Mouse (Mus musculus) megakaryocyte, embryonic 14.5 days (primary cell): ENCODE results near the gene Pax4. TPM values are rescaled to one million over a fixed set of nuclear protein-coding genes. Genes with fewer than 3 reads are reported as not detected.
A peak's percentile ranks its signal among the peaks of the same experiment; 100 is the strongest.

Experiments used
- H3K27me3 ChIP-seq: replicated peaks from 2 replicates; pipeline ENCODE3; 2012; ENCODE audit warnings: inconsistent platforms
- H3K36me3 ChIP-seq: replicated peaks from 2 replicates; pipeline ENCODE3; 2012; ENCODE audit warnings: low read length, inconsistent platforms, mixed read lengths
- H3K4me1 ChIP-seq: 2 replicates; pipeline ENCODE4 v1.6.1; 2012; ENCODE audit warnings: inconsistent platforms
- H3K4me3 ChIP-seq: replicated peaks from 2 replicates; pipeline ENCODE3; 2012; ENCODE audit warnings: moderate library complexity, mild to moderate bottlenecking, inconsistent platforms
- H3K9me3 ChIP-seq: 2 replicates; pipeline ENCODE4 v1.6.1; 2012; ENCODE audit warnings: inconsistent platforms
- FLI1 ChIP-seq: IDR thresholded peaks from 2 replicates; pipeline ENCODE4 v1.6.1; 2012; ENCODE audit warnings: low read length, inconsistent platforms, mixed read lengths
- GATA1 ChIP-seq: IDR thresholded peaks from 3 replicates; pipeline ENCODE4 v1.6.1; 2012; ENCODE audit warnings: mixed read lengths, low read length, inconsistent platforms, borderline replicate concordance
- polyA plus RNA-seq: library from polyadenylated mRNA; stranded (reverse); fragments of >175 nt; gene quantifications from 2 replicates; pipeline ENCODE4 v1.2.3, GENCODE M21; 2012; ENCODE audit warnings: low replicate concordance; ENCODE audit not compliant: insufficient read depth

Gene Pax4
- polyA plus RNA-seq, 1 experiment: not detected

DNA sequence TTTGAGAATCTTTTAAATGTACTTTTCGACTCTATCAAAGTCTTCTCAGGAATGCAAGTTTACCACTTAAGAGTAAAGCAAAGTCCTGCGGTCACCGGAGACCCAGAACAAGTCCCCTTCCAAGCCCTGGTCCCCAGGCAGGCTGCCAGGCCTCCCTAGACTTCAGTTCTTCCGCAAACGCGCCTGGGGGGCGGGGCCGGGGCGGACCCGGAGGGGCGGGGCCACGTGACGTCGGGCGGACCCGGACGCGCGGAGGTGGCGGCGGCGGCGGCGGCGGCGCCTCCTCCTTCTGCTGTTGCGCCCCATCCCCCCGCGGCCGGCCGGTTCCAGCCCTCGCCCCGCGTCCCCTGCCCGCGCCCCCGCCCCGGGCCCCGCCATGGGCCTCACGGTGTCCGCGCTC lies 25.8 kb downstream of the Pax4 start, which contains the start of gene Arf5:
TSS of gene Arf5 (plus strand) at position 248 of the 400 bp plus-strand sequence.
- TF ChIP-seq GATA1: no peak
- no peak for TF ChIP-seq FLI1
- peaks cover 75% of the 10 kb centered on the region for H3K4me1 ChIP-seq
- peak within 1 kb of the TSS; percentile 98 for H3K4me3 ChIP-seq
- H3K9me3 ChIP-seq: no peaks in the 10 kb centered on the region
- H3K36me3 ChIP-seq: peaks cover 60% of the 10 kb centered on the region
- H3K27me3 ChIP-seq: no peaks in the 10 kb centered on the region

DNA sequence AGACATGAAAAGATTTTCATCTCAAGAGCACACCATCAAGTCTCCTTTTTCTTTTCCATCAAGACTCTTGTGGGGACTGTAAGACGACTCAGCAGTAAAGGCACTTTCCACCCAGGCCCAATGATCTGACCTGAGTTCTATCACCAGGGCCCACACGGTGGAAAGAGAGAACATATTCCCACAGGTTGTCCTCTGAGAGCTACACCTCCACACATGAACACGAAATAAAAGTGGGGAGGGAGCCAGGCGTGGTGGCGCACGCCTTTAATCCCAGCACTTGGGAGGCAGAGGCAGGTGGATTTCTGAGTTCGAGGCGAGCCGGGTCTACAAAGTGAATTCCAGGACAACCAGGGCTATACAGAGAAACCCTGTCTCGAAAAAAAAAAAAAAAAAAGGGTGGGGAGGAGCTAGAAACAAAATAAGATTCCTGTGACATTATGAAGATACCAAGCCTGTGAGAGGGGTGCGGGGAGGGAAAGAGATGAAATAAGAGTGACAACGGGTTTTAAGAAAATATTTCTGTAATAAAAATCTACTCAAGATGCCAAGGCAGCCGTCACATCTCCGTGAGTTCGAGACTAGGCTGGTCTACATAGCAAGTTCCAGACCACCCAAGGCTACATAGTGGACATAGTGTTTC lies 26.4 kb downstream of the Pax4 start:
- Histone ChIP-seq H3K4me3 (peak overlapping the region; percentile 98), H3K36me3 (peaks cover 63% of the 10 kb centered on the region), H3K27me3 (no peaks in the 10 kb centered on the region), H3K4me1 (peaks cover 80% of the 10 kb centered on the region), H3K9me3 (no peaks in the 10 kb centered on the region)
- TF ChIP-seq GATA1 (no peak), FLI1 (no peak)

DNA sequence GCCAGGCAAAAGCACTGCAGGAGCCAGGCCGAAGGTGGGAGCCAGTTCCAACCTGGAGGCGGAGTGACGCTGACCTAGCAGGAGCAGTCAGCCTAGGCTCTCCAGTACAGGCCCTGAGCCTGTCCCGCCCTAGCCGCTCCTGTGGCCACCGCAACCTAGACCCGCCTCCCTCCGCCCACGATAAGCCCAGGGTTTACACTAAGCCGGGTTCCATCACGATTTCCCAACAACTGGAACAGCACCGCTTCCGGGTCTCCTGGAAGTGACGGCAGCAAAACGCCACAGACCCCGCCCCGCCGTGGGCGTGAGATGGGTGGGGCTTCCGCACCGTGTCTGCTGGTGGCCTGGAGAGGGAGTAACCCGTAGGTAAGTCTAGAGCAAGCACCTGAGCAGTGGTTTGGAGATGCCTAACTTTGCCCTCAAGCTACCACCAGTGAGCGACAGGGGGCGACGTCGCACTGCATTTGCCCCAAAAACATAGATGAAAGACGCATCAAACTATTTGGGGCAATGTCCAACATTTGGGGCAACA lies 27.6 kb downstream of the Pax4 start:
- Histone ChIP-seq H3K4me3 (peak overlapping the region; percentile 98), H3K4me1 (peaks cover 79% of the 10 kb centered on the region), H3K27me3 (no peaks in the 10 kb centered on the region), H3K36me3 (peaks cover 63% of the 10 kb centered on the region), H3K9me3 (no peaks in the 10 kb centered on the region)
- TF ChIP-seq FLI1: peak; percentile 51; the same call in 1 of the 2 replicates
- TF ChIP-seq GATA1: peak; percentile 77

DNA sequence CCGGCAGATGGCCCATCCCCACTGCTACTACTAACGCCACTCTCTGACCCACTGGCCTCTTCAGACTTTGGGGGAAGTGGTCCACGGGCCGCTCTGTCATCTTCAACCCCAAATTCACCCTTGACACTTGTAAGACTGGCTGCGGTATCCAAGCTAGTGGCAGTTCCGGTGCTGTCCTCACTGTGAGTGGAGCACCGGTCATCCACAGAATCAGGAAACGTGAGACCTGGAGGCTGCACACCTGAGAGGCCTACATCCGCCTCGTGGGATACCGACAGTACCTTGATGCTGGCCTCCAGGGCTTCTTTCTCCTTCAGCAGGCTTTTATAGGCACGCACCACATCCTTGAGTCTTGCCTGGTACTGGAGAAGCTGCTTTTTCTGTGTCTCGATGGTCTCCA lies 28.3 kb downstream of the Pax4 start:
- peaks cover 74% of the 10 kb centered on the region for H3K4me1 ChIP-seq

DNA sequence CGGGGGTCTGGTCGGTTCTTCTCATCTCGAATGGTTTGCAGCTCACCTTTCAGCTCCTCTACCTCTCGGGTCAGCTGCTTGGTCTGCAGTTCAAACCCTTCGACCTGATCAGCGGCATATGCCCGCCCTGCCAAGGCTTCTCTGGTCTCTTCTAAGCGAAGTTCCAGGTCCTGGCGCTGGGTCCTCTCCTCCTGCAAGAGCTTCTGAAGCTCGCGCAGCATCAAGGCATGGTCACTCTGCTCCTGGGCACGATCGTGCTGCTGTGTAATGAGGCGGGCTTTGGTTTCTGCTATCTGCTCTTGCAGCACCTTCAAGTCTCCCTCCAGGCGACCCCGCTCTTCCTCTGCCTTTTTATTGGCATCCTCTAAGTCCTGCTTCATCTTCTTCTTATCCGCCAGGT lies 28.8 kb downstream of the Pax4 start:
- TF ChIP-seq FLI1 (no peak), GATA1 (no peak)
- H3K36me3 ChIP-seq: peaks cover 62% of the 10 kb centered on the region
- no peaks in the 10 kb centered on the region for H3K9me3 ChIP-seq
- peaks cover 75% of the 10 kb centered on the region for H3K4me1 ChIP-seq
- H3K27me3 ChIP-seq: no peaks in the 10 kb centered on the region
- H3K4me3 ChIP-seq: peak overlapping the region; percentile 98

More for the DNA sequence above, 28.3 kb downstream of the Pax4 start:
- no peaks in the 10 kb centered on the region for H3K9me3 ChIP-seq
- peaks cover 62% of the 10 kb centered on the region for H3K36me3 ChIP-seq
- H3K4me3 ChIP-seq: peak overlapping the region; percentile 98
- no peaks in the 10 kb centered on the region for H3K27me3 ChIP-seq
- no peak for TF ChIP-seq FLI1

DNA sequence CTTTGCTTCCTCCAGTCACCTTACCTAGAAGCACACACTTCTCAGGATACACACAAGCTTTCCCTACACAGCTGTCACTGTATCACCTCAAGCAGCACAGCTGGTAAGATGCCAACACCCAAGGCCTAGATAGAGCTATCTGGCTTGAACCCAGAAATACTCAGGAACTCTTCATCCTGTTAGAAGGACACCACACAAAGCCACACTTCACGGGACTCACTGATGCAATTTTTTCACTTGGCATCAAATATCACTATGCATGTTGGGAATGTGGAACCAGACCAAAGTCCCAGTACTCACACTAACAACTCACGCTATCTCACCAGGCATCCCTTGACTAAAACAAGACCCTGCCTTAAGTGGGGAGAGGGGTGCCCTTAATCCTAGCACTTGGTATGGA lies 29.5 kb downstream of the Pax4 start:
- no peak for TF ChIP-seq GATA1
- TF ChIP-seq FLI1: no peak
- H3K9me3 ChIP-seq: no peaks in the 10 kb centered on the region
- H3K27me3 ChIP-seq: no peaks in the 10 kb centered on the region
- H3K36me3 ChIP-seq: peaks cover 61% of the 10 kb centered on the region
- H3K4me1 ChIP-seq: peaks cover 70% of the 10 kb centered on the region
- peak overlapping the region; percentile 98 for H3K4me3 ChIP-seq

DNA sequence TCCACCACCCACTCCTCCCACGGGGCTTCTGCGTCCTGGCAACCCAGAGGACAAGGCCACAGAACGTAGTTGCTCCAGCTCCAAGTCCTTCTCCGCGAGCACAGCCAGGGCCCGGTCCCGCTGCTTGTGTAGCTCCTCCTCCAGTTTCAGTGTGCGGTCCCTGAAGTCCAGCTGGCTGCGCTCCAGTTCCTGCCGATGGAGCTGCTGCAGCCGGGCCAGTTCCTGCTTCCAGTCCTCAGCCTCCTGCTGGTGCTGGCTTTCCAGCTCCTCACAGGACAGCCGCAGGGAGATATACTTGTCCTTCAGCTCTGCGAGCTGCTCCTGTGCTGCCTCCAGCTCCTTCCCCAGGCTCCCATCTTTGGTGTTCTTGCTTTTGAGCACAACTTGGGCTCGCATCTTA lies 30.7 kb downstream of the Pax4 start:
- H3K4me3 ChIP-seq: no peak overlapping the region
- peaks cover 63% of the 10 kb centered on the region for H3K4me1 ChIP-seq
- TF ChIP-seq FLI1 (no peak), GATA1 (no peak)
- H3K36me3 ChIP-seq: peaks cover 59% of the 10 kb centered on the region
- H3K9me3 ChIP-seq: no peaks in the 10 kb centered on the region
- H3K27me3 ChIP-seq: no peaks in the 10 kb centered on the region

DNA sequence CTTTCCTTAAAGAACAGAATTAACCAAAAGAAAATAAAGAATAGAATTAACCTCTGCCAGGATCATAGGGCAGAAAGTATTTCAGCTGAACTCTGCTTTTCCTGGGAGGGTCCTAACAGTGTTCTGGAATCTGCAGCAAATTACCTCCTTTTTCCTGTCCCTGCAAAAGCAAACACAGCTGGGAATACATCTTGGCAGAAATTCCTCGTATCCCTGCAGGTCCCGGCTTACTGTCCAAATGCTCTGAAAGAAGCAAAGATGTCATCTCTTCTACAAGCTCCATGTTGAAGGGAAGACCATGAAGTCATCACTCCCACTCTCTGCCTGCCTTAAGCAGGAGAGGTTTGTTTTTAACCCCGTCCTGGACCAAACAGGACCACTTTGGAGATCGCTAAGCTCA lies 32.2 kb downstream of the Pax4 start:
- peaks cover 59% of the 10 kb centered on the region for H3K36me3 ChIP-seq
- peaks cover 51% of the 10 kb centered on the region for H3K4me1 ChIP-seq
- H3K9me3 ChIP-seq: no peaks in the 10 kb centered on the region
- TF ChIP-seq GATA1: no peak
- no peak for TF ChIP-seq FLI1
- no peak overlapping the region for H3K4me3 ChIP-seq
- H3K27me3 ChIP-seq: no peaks in the 10 kb centered on the region

DNA sequence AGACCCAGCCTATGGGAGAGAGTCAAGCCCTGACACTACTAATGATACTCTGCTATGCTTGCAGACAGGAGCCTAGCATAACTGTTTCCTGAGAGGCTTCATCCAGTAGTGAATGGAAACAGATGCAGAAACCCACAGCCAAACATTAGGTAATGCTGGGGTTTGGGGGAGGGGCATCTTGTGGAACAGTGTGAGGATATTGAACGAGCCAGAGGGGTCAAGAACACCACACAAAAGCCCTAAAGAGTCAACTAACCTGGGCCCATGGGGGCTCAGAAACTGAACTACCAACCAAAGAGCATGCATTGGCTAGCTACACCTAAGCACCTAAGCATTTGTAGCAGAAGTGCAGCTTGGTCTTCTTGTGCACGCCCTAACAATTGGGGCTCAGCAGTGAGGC lies 37.9 kb downstream of the Pax4 start:
- peaks cover 16% of the 10 kb centered on the region for H3K36me3 ChIP-seq
- TF ChIP-seq GATA1: no peak
- TF ChIP-seq FLI1: no peak
- no peak overlapping the region for H3K4me3 ChIP-seq
- H3K4me1 ChIP-seq: peaks cover 30% of the 10 kb centered on the region
- H3K27me3 ChIP-seq: no peaks in the 10 kb centered on the region
- H3K9me3 ChIP-seq: no peaks in the 10 kb centered on the region

DNA sequence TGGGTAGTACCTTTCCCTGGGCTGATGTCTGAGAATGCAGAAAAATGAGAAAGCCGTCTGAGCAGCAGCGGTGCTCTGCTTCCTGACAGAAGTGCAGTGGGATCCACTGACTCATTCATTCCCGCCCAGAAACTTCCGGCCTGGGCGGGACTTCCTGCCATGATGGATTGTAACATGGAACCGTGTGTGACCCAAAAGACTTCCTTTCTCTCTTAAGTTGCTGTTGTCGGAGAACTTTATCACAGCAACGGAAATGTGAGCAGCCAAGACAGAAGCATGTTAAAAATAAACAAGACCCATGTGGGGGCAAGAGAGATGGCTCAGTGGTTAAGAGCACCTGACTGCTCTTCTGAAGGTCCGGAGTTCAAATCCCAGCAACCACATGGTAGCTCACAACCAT lies 39.1 kb downstream of the Pax4 start:
- no peak for TF ChIP-seq FLI1
- no peak for TF ChIP-seq GATA1
- Histone ChIP-seq H3K36me3 (peaks cover 4% of the 10 kb centered on the region), H3K9me3 (peaks cover 2% of the 10 kb centered on the region), H3K27me3 (no peaks in the 10 kb centered on the region), H3K4me1 (peaks cover 23% of the 10 kb centered on the region), H3K4me3 (peak overlapping the region; percentile 72)

DNA sequence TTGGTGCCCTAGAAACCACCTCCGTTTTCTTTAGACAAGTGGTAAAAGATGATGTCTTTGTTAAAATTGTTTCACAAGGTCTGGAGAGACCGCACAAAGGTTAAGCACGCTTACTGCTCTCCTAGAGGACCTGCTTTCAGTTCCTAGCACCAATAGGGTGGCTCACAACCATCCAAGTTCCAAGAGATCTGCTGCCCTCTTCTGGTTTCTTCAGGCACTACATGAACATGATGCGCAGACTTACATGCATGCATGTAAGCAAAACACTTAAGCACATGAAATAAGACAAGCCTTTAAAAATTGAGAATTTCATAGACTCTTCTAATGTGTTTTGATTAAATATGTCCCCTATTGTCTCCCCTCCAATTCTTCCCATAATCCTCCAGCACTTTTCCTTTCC lies 49.4 kb downstream of the Pax4 start:
- TF ChIP-seq GATA1 (no peak), FLI1 (no peak)
- Histone ChIP-seq H3K4me1 (peaks cover 13% of the 10 kb centered on the region), H3K36me3 (no peaks in the 10 kb centered on the region), H3K9me3 (peaks cover 28% of the 10 kb centered on the region), H3K4me3 (no peak overlapping the region), H3K27me3 (peaks cover 47% of the 10 kb centered on the region)
